Mouse (Mus musculus): ENCODE measurements around the gene Clic6.

- TF ChIP-seq NANOG (IDR thresholded peaks at IDR 0.05; ENCODE audit: borderline replicate concordance, low read length), result no peak
- no peak for TF ChIP-seq CTCF (conservative IDR thresholded peaks at IDR 0.05; ENCODE audit: low read length)
- no peak for TF ChIP-seq POU5F1 (IDR thresholded peaks at IDR 0.05; ENCODE audit: borderline replicate concordance, low read length)
These were observed 40.4 kb downstream of the Clic6 start for GRCm38 (mm10) chr16:92525919-92526318.
